Mouse (Mus musculus) heart, postnatal 0 days (tissue): ENCODE measurements around the gene 1700014D04Rik. TPM values are rescaled to one million over a fixed set of nuclear protein-coding genes. Genes with fewer than 3 reads are reported as not detected.

Experiments used
- ATAC-seq: fragments of 200-750 bp; cut with Nextera tagmentation; 2 replicates; pipeline ENCODE4 v1.8.0; 2017; ENCODE audit warnings: low read depth, moderate number of reproducible peaks, moderate library complexity; ENCODE audit not compliant: insufficient read depth
- DNase-seq: peaks from one replicate; pipeline ENCODE4 v3.0.0-alpha.2; 2016; ENCODE audit warnings: low spot score
- H3K27ac ChIP-seq: fragments of 300-500 bp; sonication (generic); 2 replicates; pipeline ENCODE4 v1.5.1; 2014; ENCODE audit warnings: low read depth, mild to moderate bottlenecking
- H3K27me3 ChIP-seq: fragments of 300-500 bp; sonication (generic); 2 replicates; pipeline ENCODE4 v1.6.1; 2014; ENCODE audit warnings: low read length, mixed read lengths; ENCODE audit not compliant: control insufficient read depth, insufficient read depth
- H3K36me3 ChIP-seq: fragments of 300-500 bp; sonication (generic); replicated peaks from 2 replicates; pipeline ENCODE4 v1.6.1; 2014; ENCODE audit warnings: low read length, mixed read lengths; ENCODE audit not compliant: control insufficient read depth, insufficient read depth
- H3K4me1 ChIP-seq: fragments of 300-500 bp; sonication (generic); 2 replicates; pipeline ENCODE4 v1.6.1; 2014; ENCODE audit warnings: antibody characterized with exemption; ENCODE audit not compliant: control insufficient read depth, insufficient read depth
- H3K4me2 ChIP-seq: fragments of 300-500 bp; sonication (generic); 2 replicates; pipeline ENCODE4 v1.6.1; 2014; ENCODE audit warnings: low read depth, mild to moderate bottlenecking, low read length, moderate library complexity
- H3K4me3 ChIP-seq: fragments of 300-500 bp; sonication (generic); 2 replicates; pipeline ENCODE4 v1.5.1; 2014; ENCODE audit warnings: low read depth, low read length
- H3K9ac ChIP-seq: fragments of 300-500 bp; sonication (generic); replicated peaks from 2 replicates; pipeline ENCODE4 v1.6.1; 2014; ENCODE audit warnings: low read depth, low read length, mixed read lengths
- H3K9me3 ChIP-seq: fragments of 300-500 bp; sonication (generic); replicated peaks from 2 replicates; pipeline ENCODE4 v1.6.1; 2016; ENCODE audit warnings: low read length; ENCODE audit not compliant: control insufficient read depth
- CTCF ChIP-seq: IDR thresholded peaks from 2 replicates; pipeline ENCODE4 v1.5.1; 2016; ENCODE audit warnings: antibody characterized with exemption, control low read depth, low read depth
- EP300 ChIP-seq: IDR thresholded peaks from 2 replicates; pipeline ENCODE4 v1.6.1; 2016; ENCODE audit warnings: antibody characterized with exemption, low read depth
- WGBS: fragments of 180-500 bp; shearing (Covaris S2); extraction: QIAGEN DNeasy Blood & Tissue Kit; methylation state at CpG from one replicate; pipeline ENCODE4 v1.1.7; 2014; 5-methylcytosine and 5-hydroxymethylcytosine counted together
- polyA plus RNA-seq: library from polyadenylated mRNA; unstranded; fragments of >200 nt; fragmentation: Nextera tagmentation; extraction: Ambion mirVana; gene quantifications from 2 replicates; pipeline ENCODE4 v1.2.1, GENCODE M21; 2015
- total RNA-seq: library from RNA; depleted of rRNA; stranded (reverse); fragments of >200 nt; gene quantifications from 2 replicates; pipeline ENCODE4 v1.2.3, GENCODE M21; 2014; ENCODE audit warnings: low replicate concordance; rRNA removed

Gene 1700014D04Rik
- total and polyA plus RNA-seq, 2 experiments from 2014 or later = not detected

DNA sequence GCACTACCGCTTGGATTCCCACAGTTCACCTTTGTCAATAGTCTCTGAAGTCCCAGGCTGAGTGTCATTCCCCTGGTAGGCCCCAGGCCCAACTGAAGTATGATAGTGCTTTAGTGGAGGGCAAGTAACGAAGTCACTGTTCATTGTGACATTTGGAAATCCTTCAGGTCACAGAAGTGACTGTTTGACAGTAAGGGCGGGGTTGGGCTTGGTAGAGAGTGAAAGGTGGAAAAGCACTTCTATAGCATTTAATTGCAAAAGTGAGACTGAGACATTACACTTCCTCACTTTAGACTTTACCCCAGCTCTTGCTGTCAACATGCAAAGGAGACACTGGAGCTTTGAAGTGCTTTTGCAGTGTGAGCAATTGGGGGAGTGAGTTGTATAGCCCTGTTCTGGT, 52.5 kb downstream of the 1700014D04Rik start, which contains the start of gene 4921517D22Rik:
TSS of gene 4921517D22Rik (minus strand) at position 101 of the 400 bp plus-strand sequence.
- Histone ChIP-seq H3K4me2 (no peak within 1 kb of the TSS), H3K9ac (no peak within 1 kb of the TSS), H3K27ac (no peak within 1 kb of the TSS), H3K36me3 (no peaks in the 10 kb centered on the region), H3K27me3 (no peaks in the 10 kb centered on the region), H3K4me3 (no peak within 1 kb of the TSS), H3K9me3 (no peaks in the 10 kb centered on the region), H3K4me1 (no peaks in the 10 kb centered on the region)
- TF ChIP-seq EP300 (no peak), CTCF (no peak)
- 77% methylated on average over 3 of the region's 3 CpGs for WGBS
- no peak for DNase-seq
- no peak for ATAC-seq

DNA sequence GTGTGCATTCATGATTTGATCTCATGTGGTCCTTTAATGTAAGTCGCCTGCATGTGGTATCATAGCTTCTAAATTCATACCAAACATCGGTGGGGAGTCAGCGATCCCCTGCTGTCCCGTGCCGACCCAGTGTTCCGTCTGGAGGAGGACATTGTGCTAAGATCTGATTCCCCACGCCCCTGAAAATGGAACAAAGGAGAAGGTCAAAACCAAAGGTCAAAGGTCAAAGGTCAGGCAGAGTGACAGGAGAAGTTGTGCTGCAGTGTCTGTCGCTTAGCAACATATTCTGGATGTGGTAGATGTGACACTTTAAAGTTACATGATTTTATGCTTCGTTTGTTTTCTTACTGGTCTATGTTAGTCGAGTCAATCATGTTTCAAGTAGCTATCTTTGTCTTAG, 55.1 kb downstream of the 1700014D04Rik start:
- H3K27ac ChIP-seq = no peak overlapping the region
- H3K4me3 ChIP-seq = no peak overlapping the region
- DNase-seq (no peak), ATAC-seq (no peak)
- no peak overlapping the region for H3K9ac ChIP-seq
- no peak overlapping the region for H3K4me2 ChIP-seq
- no peaks in the 10 kb centered on the region for H3K36me3 ChIP-seq
- no peaks in the 10 kb centered on the region for H3K4me1 ChIP-seq
- WGBS = 84% methylated on average over 10 of the region's 10 CpGs
- TF ChIP-seq CTCF (no peak), EP300 (no peak)
- no peaks in the 10 kb centered on the region for H3K27me3 ChIP-seq
- no peaks in the 10 kb centered on the region for H3K9me3 ChIP-seq

Other genes with a start within 250 kb of the 1700014D04Rik start
- 21.6 and 21.7 TPM in 2 replicates for gene Agtpbp1, start 161.5 kb downstream of the 1700014D04Rik start, total RNA-seq
- gene Agtpbp1, start 161.5 kb downstream of the 1700014D04Rik start, polyA plus RNA-seq = 10.4 and 12.4 TPM in 2 replicates
- gene Naa35, start 161.5 kb downstream of the 1700014D04Rik start, total RNA-seq = 31.3 and 83.1 TPM in 2 replicates
- gene Naa35, start 161.5 kb downstream of the 1700014D04Rik start, polyA plus RNA-seq = 70.0 and 72.5 TPM in 2 replicates
- 26.6 and 30.4 TPM in 2 replicates for gene Golm1, start 70.9 kb downstream of the 1700014D04Rik start, total RNA-seq
- 19.9 and 20.8 TPM in 2 replicates for gene Golm1, start 70.9 kb downstream of the 1700014D04Rik start, polyA plus RNA-seq
- gene 4921517D22Rik, start 52.6 kb downstream of the 1700014D04Rik start, total RNA-seq = not detected in 2 replicates
- gene 4921517D22Rik, start 52.6 kb downstream of the 1700014D04Rik start, polyA plus RNA-seq = not detected in 2 replicates
- not detected in 2 replicates for gene Spata31d1a, start 36.4 kb downstream of the 1700014D04Rik start, total RNA-seq
- not detected in 2 replicates for gene Spata31d1a, start 36.4 kb downstream of the 1700014D04Rik start, polyA plus RNA-seq
- gene Spata31d1b, start 34.5 kb downstream of the 1700014D04Rik start, total RNA-seq = not detected in 2 replicates
- gene Spata31d1b, start 34.5 kb downstream of the 1700014D04Rik start, polyA plus RNA-seq = not detected in 2 replicates
- gene Spata31d1d, start 15.0 kb downstream of the 1700014D04Rik start, total RNA-seq = not detected in 2 replicates
- gene Spata31d1d, start 15.0 kb downstream of the 1700014D04Rik start, polyA plus RNA-seq = not detected in 2 replicates
- gene Isca1, start 23.1 kb upstream of the 1700014D04Rik start, total RNA-seq = 187 and 193 TPM in 2 replicates
- gene Isca1, start 23.1 kb upstream of the 1700014D04Rik start, polyA plus RNA-seq = 259 and 270 TPM in 2 replicates
- gene Gm49354, start 35.5 kb upstream of the 1700014D04Rik start, total RNA-seq = not detected in 2 replicates
- gene Gm49354, start 35.5 kb upstream of the 1700014D04Rik start, polyA plus RNA-seq = not detected in 2 replicates
- 19.3 and 24.3 TPM in 2 replicates for gene Tut7, start 76.4 kb upstream of the 1700014D04Rik start, total RNA-seq
- 24.0 and 26.3 TPM in 2 replicates for gene Tut7, start 76.4 kb upstream of the 1700014D04Rik start, polyA plus RNA-seq